Mouse (Mus musculus) kidney, embryonic 16.5 days (tissue): ENCODE measurements around the gene Gm49358. TPM values are rescaled to one million over a fixed set of nuclear protein-coding genes. Genes with fewer than 3 reads are reported as not detected.

Experiments
- ATAC-seq: fragments of 200-750 bp; cut with Nextera tagmentation; 2 replicates; pipeline ENCODE4 v1.8.0; 2017; ENCODE audit warnings: moderate TSS enrichment; ENCODE audit not compliant: low FRiP score, low TSS enrichment
- H3K27ac ChIP-seq: fragments of 300-500 bp; sonication (generic); 2 replicates; pipeline ENCODE4 v1.5.1; 2014; ENCODE audit warnings: low read length
- H3K27me3 ChIP-seq: fragments of 300-500 bp; sonication (generic); 2 replicates; pipeline ENCODE4 v1.6.1; 2014; ENCODE audit warnings: low read length, control low read depth, mixed read lengths; ENCODE audit not compliant: insufficient read depth
- H3K36me3 ChIP-seq: fragments of 300-500 bp; sonication (generic); 2 replicates; pipeline ENCODE4 v1.6.1; 2014; ENCODE audit warnings: low read length, control low read depth, mixed read lengths; ENCODE audit not compliant: insufficient read depth
- H3K4me1 ChIP-seq: fragments of 300-500 bp; sonication (generic); 2 replicates; pipeline ENCODE4 v1.6.1; 2014; ENCODE audit warnings: low read length, control low read depth, mixed read lengths; ENCODE audit not compliant: insufficient read depth
- H3K4me2 ChIP-seq: fragments of 300-500 bp; sonication (generic); replicated peaks from 2 replicates; pipeline ENCODE4 v1.6.1; 2014; ENCODE audit warnings: low read depth, low read length
- H3K4me3 ChIP-seq: fragments of 300-500 bp; sonication (generic); 2 replicates; pipeline ENCODE4 v1.5.1; 2014; ENCODE audit warnings: mild to moderate bottlenecking, low read length
- H3K9ac ChIP-seq: fragments of 300-500 bp; sonication (generic); replicated peaks from 2 replicates; pipeline ENCODE4 v1.6.1; 2014; ENCODE audit warnings: low read length
- H3K9me3 ChIP-seq: fragments of 300-500 bp; sonication (generic); 2 replicates; pipeline ENCODE4 v1.6.1; 2016; ENCODE audit warnings: low read length, control low read depth
- WGBS: fragments of 180-500 bp; shearing (Covaris S2); extraction: QIAGEN DNeasy Blood & Tissue Kit; methylation state at CpG from one replicate; pipeline ENCODE4 v1.1.7; 2014; 5-methylcytosine and 5-hydroxymethylcytosine counted together
- polyA plus RNA-seq: library from polyadenylated mRNA; unstranded; fragments of >200 nt; fragmentation: Nextera tagmentation; extraction: Ambion mirVana; gene quantifications from 2 replicates; pipeline ENCODE4 v1.2.1, GENCODE M21; 2015

Gene Gm49358
- polyA plus RNA-seq, 1 experiment from 2014 or later: not detected

DNA sequence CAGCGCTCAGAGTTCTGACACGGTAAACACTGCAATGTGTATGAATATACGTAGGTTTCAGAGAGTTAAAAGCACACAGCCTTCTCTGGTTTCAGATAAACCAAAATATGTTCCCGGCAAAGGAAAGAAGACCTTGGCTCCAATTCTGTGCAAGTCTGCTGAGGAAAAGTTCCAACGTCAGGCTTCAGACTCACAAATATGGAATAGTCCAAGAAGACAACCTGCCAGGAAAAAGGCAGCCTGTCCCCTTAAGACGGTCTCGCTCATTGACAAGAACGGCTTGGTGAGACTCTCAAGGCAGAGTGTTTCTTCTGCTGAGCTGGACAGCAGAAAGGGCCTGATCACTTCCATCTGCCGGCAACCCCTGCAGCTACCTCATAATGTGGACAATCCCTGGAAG, 12.5 kb downstream of the Gm49358 start:
- H3K4me3 ChIP-seq: no peak overlapping the region
- H3K36me3 ChIP-seq: no peaks in the 10 kb centered on the region
- H3K9ac ChIP-seq: no peak overlapping the region
- no peak overlapping the region for H3K27ac ChIP-seq
- H3K4me2 ChIP-seq: no peak overlapping the region
- WGBS: 65% methylated on average over 9 of the region's 9 CpGs
- no peak for ATAC-seq
- peaks cover 12% of the 10 kb centered on the region for H3K4me1 ChIP-seq
- 0 out of 2 replicates have a peak, but pooled peaks cover 3% of the 10 kb centered on the region for H3K27me3 ChIP-seq
- no peaks in the 10 kb centered on the region for H3K9me3 ChIP-seq

DNA sequence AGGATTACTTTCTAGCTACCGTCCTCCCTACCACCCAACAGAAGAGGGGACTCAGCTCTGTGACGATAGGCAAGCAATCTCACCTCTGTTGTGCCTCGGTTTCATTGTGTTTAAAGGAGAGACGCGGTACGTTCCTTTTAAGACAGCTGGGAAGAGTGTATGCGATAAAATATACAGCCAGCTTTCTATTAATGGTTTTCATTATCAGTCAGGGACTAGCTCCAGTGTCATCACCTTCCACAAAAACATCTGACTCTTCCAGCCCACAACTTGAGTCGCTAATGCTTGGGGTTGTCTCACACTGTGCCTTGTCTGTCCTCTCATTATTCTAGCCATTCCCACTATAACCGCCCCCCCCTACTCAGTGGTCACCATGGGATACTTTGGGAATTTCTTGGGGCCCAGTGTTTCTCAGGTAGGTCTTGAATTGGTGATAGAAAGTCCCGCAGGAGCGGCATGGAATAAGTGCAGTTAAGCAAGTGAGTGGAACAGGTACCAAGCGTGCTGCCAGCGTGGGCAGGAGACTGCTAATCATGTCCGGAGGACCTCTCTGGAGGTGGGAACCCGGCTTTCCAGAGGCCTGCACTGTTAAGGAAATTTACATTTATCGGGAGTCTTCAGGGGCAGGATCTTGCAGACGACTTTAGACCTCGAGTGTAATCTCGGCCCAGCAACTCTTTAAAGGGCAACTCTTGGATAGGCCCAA, 14.0 kb downstream of the Gm49358 start:
- Histone ChIP-seq H3K27ac (peak overlapping the region; percentile 82), H3K4me1 (peaks cover 18% of the 10 kb centered on the region), H3K4me3 (peak overlapping the region; percentile 71), H3K36me3 (no peaks in the 10 kb centered on the region), H3K9ac (peak overlapping the region; percentile 70), H3K9me3 (no peaks in the 10 kb centered on the region), H3K4me2 (peak overlapping the region; percentile 99), H3K27me3 (0 out of 2 replicates have a peak, but pooled peaks cover 3% of the 10 kb centered on the region)
- ATAC-seq: no peak
- WGBS: 43% methylated on average over 19 of the region's 19 CpGs

DNA sequence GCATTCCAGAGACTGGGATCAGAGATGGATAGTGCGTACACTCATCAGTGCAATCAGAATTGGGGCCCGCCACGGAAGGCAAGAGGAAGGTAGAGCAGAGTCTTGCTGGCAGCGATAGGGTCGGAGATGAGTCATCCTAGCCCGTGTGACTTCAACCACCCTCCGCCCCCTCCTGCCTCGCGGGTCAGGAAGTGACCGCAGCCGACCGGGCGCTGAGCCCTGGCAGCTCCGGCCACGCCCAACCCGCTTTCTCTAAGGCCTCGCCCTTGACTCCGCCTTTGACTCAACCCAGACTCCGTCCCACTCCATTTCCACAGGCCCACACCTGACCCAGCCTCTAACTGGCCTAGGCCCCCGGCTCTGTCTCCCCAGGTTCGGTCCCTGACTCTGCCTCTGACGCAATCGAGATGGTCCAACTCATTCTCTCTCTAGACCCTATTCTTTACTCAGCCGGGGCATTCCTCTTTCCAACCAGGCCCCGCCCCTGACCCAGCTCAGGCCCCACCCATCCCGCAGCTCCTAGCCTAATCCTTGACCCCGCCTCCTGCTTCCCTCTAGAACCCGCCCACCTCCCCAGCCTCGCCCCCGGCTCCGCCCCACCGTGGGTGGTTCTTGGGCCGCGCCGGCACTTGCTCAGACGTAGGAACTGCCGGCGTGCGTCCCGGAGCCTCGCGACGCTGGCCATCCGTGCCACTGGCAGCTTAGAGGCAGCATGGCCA, 14.8 kb downstream of the Gm49358 start, which contains the start of gene Nt5dc3:
Gene Nt5dc3, plus strand, starts transcription at position 608 of the 719 bp plus-strand sequence.
- WGBS: under 1% methylated on average over 41 of the region's 44 CpGs
- H3K9me3 ChIP-seq: no peaks in the 10 kb centered on the region
- peak within 1 kb of the TSS; percentile 71 for H3K4me3 ChIP-seq
- peak within 1 kb of the TSS; percentile 78 for H3K9ac ChIP-seq
- peaks cover 18% of the 10 kb centered on the region for H3K4me1 ChIP-seq
- H3K27me3 ChIP-seq: 0 out of 2 replicates have a peak, but pooled peaks cover 3% of the 10 kb centered on the region
- H3K36me3 ChIP-seq: no peaks in the 10 kb centered on the region
- peak within 1 kb of the TSS; percentile 99 for H3K4me2 ChIP-seq
- peak within 1 kb of the TSS; percentile 88 for H3K27ac ChIP-seq
- peak; percentile 97 for ATAC-seq

DNA sequence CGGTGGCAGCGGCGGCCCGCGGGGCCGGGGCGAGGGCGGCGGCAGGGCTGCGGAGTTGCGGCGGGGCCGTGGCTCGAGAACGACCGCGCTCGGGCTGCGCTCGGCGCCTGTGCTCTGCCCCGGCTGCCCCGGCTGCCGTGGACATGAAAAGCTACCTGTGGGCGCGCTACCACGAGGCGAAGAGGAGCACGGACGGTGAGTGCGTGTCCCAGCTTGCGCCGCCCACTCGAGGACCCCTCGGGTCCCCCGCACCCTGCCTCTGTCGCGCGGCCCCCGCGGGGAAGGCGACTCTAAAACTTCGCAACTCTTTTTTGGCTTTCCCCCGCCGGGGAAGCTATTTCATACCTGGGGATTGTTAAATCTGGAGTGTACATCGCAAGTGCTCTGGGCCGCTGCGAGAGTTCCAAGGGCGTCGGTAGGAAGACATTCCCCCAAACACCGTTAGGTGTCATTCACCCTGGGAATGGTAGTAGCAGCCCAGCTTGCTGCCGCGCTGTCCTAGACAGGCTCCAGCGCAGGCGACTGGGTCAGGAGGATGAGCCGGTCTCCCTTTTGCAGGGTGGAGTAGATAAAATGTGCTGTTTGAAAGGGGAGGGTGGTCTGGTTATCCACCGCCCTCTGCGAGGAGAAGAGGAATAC, 15.5 kb downstream of the Gm49358 start:
- ATAC-seq: peak; percentile 10; the same call in 1 of the 2 replicates

DNA sequence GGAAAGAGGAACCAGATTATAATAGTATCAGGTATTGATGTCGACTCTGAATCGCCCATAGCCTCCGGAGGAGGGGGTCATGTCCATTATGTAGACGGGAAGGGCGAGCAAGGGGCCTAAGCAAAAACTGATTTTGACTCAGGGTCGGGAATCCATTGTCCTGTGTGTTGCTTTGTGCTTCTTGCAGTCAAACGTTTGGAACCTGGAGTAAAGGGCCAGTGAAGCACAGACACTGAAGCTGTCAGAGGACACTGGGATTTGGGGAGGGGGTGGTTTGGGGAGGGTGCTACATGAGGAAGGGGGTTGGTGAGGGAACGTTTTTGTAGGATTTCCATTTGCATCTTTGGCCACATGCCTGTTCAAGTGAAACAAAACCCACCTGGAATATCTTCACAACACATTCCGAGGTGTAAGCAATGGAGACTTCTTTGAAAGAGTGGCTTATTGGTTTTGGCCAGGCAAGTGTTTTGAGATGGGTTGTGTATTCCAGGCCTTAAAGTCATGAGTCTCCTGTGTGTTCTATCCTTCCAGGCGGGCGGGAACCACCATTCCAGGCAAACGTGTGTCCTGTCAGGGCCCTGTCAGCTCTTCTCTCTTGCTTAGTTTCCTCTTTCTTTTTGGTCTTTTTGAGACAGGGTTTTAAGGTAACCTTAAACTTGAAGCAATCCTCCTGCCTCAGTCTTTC, 16.2 kb downstream of the Gm49358 start:
- WGBS: 18% methylated on average over 12 of the region's 12 CpGs
- no peak for ATAC-seq
- H3K27ac ChIP-seq: no peak overlapping the region
- peaks cover 18% of the 10 kb centered on the region for H3K4me1 ChIP-seq
- H3K9ac ChIP-seq: peak overlapping the region; percentile 78
- no peaks in the 10 kb centered on the region for H3K36me3 ChIP-seq
- H3K9me3 ChIP-seq: no peaks in the 10 kb centered on the region
- H3K4me3 ChIP-seq: peak overlapping the region; percentile 71
- H3K27me3 ChIP-seq: 0 out of 2 replicates have a peak, but pooled peaks cover 3% of the 10 kb centered on the region
- H3K4me2 ChIP-seq: peak overlapping the region; percentile 99

More for the DNA sequence above, 15.5 kb downstream of the Gm49358 start:
- peak overlapping the region; percentile 71 for H3K4me3 ChIP-seq
- H3K27ac ChIP-seq: peak overlapping the region; percentile 88; the same call in 1 of the 2 replicates
- H3K9me3 ChIP-seq: no peaks in the 10 kb centered on the region
- peak overlapping the region; percentile 78 for H3K9ac ChIP-seq
- 0 out of 2 replicates have a peak, but pooled peaks cover 3% of the 10 kb centered on the region for H3K27me3 ChIP-seq
- under 1% methylated on average over 58 of the region's 58 CpGs for WGBS
- peak overlapping the region; percentile 99 for H3K4me2 ChIP-seq
- peaks cover 18% of the 10 kb centered on the region for H3K4me1 ChIP-seq
- no peaks in the 10 kb centered on the region for H3K36me3 ChIP-seq

DNA sequence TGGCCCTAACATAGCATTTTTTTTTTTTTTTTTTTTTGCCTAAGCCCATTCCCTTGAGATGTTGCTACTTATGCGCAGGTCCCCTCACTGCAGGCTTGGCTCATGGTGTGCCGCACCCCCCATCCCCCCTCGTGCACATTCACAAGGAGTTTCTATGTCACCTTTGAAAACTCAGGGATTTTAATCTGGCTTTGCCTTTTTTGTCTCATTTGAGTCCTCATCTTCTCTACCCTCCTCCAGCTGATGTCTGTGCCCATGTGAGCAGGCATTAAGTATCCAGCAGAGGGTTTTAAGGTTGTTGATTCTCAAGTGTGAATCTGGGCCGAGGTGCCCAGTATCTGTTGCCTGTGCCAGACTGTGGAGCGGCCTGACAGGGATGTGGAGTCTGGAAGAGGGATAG, 17.9 kb downstream of the Gm49358 start:
- H3K27me3 ChIP-seq: 0 out of 2 replicates have a peak, but pooled peaks cover 3% of the 10 kb centered on the region
- H3K9me3 ChIP-seq: no peaks in the 10 kb centered on the region
- 50% methylated on average over 5 of the region's 5 CpGs for WGBS
- no peaks in the 10 kb centered on the region for H3K36me3 ChIP-seq
- ATAC-seq: no peak
- H3K9ac ChIP-seq: no peak overlapping the region
- no peak overlapping the region for H3K4me3 ChIP-seq
- H3K4me1 ChIP-seq: peaks cover 18% of the 10 kb centered on the region
- H3K27ac ChIP-seq: no peak overlapping the region
- H3K4me2 ChIP-seq: no peak overlapping the region

DNA sequence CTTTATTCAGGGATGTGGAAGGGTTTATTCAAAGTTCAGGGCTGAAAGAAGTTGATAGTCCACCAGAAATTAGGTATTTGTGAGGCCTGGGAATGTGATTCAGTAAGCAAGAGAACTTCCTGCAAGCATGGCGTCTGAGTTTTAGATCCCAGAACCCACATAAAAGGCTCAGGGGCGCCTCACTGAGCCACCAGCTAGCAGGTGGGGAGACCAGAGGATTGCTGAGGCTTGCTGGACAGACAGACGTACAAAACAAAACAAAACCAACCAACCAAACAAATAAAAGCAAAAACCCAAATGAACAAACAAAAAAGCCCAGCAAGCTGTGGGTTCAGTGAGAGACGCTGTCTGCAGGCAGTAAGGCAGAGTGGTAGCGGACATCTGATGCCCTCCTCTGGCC, 18.9 kb downstream of the Gm49358 start:
- Histone ChIP-seq H3K9me3 (no peaks in the 10 kb centered on the region), H3K4me3 (no peak overlapping the region), H3K9ac (no peak overlapping the region), H3K4me1 (peaks cover 18% of the 10 kb centered on the region), H3K27me3 (0 out of 2 replicates have a peak, but pooled peaks cover 3% of the 10 kb centered on the region), H3K27ac (no peak overlapping the region), H3K4me2 (no peak overlapping the region), H3K36me3 (no peaks in the 10 kb centered on the region)
- 67% methylated on average over 5 of the region's 5 CpGs for WGBS
- ATAC-seq: no peak

DNA sequence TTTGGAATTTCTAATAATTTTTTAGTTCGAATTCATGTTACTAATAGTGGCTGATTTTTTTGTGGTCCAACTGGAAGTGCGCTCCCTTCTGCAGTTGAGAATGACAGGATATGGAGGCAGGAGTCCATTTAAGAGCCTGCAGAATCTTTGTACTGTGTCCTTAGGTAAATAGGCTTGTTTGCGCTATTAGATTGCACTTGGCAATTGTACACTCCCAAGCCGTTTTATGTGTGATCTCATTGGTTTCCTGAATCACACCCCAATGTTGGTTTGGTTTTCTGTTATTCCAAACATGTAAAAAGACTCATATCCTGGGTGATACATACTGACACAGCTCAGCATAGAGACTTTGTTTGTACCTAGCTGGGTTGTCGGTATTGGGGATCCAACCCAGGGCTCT, 19.8 kb downstream of the Gm49358 start:
- 0 out of 2 replicates have a peak, but pooled peaks cover 3% of the 10 kb centered on the region for H3K27me3 ChIP-seq
- WGBS: 81% methylated on average over 5 of the region's 5 CpGs
- H3K4me3 ChIP-seq: no peak overlapping the region

DNA sequence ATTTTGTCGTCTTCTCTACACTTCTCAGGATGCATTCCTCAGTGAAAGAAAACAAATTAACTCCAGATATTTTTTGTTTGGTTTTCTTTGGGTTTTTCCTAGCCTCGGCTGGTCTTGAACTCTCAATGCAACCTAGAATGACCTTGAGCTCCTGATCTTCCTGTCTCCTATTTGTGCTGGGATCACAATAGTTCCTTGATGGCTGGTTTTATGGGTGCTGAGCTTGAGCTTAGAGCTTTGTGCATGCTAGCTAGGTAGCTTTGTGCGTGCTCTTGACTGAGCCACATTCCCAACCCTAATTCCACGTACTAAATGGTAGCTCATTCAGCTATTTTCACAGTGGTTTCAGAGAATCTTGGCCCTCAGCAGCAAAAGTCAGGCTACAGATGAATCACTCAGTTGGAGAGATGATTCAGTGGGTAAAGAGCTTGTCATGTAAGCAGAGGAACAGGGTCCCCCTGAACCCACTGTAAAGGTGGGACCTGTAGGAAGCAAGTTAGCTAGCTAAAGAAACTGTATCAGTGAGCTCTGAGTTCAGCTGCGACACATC, 20.4 kb downstream of the Gm49358 start:
- Histone ChIP-seq H3K4me3 (no peak overlapping the region), H3K4me1 (peaks cover 12% of the 10 kb centered on the region; the same call in 1 of the 2 replicates), H3K36me3 (no peaks in the 10 kb centered on the region), H3K9me3 (no peaks in the 10 kb centered on the region), H3K27ac (no peak overlapping the region), H3K9ac (no peak overlapping the region), H3K27me3 (0 out of 2 replicates have a peak, but pooled peaks cover 3% of the 10 kb centered on the region), H3K4me2 (no peak overlapping the region)
- no peak for ATAC-seq
- WGBS: 87% methylated on average over 5 of the region's 5 CpGs

More for the DNA sequence above, 19.8 kb downstream of the Gm49358 start:
- Histone ChIP-seq H3K9me3 (no peaks in the 10 kb centered on the region), H3K4me2 (no peak overlapping the region), H3K27ac (no peak overlapping the region), H3K36me3 (no peaks in the 10 kb centered on the region), H3K9ac (no peak overlapping the region), H3K4me1 (peaks cover 12% of the 10 kb centered on the region; the same call in 1 of the 2 replicates)
- ATAC-seq: no peak
